Mouse (Mus musculus) brain, embryonic 18.5 days (tissue): Measurements from ENCODE around the gene Nrxn2.

Experiments
- DNase-seq: peaks from one replicate; pipeline ENCODE4 v3.0.0-alpha.2; 2012; ENCODE audit warnings: low read depth, low spot score

Gene Nrxn2

DNA sequence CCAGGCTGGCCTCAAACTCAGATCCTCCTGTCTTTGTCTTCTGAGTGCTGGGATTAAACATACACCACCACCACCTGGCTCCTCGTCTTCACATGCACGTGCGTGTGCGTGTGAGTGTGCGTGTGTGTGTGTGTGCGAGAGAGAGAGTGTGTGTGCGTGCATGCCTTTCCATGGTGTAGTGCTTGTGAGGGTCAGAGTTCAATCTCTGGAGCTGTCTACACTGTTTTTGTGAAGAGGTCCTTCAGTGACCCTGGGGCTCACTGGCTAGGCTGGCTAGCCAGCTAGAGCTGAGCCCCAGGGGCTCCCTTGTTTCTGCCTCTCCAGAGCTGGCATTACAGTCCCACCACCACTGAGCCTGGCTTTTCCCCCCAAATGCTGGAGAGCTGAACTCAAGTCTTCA, 123.0 kb downstream of the Nrxn2 start:
- no peak for DNase-seq

- DNase-seq: no peak
These were observed 124.0 kb downstream of the Nrxn2 start, which contains the start of gene Slc22a12 for GRCm38 (mm10) chr19:6542367-6543034. Slc22a12 (minus strand) TSS chr19:6543032.

DNA sequence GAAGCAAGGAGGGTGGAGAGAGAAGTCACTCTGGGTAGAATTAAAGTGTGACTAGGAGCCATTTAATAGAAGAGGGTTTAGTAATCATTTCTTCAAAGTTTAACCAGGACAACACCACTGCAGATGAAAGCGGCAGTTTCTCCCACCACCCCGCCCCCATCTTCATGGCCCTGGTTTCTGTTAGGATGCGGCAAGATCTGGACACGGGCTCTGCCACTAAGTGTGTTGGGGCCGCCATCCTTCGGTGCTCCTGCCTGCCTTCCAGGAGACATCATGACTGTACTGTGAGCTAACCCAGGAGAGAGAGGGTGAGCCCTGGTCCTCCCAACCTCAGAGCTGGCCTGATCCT, 124.5 kb downstream of the Nrxn2 start:
- DNase-seq: no peak

DNA sequence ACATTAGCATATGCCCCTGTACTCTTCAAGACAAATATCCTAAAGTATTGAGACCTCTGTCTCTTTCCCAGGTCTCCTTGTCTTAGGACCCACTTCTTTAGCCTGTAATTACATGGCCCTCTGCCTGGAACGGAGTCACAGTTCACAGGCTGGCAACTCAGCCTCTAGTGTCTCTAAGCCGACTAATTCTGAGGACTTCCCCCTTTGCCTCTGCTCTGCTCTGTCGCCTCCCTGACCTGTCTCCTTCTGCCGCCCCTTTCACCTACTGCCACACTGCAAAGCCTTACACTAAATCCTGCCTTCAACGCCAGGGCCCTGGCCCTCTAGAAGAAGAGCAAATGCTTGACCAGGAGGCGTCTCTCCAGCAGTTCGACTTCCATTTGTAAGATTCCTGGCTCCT, 125.0 kb downstream of the Nrxn2 start:
- no peak for DNase-seq

- no peak for DNase-seq
These were observed 126.2 kb downstream of the Nrxn2 start for GRCm38 (mm10) chr19:6544712-6545111.

DNA sequence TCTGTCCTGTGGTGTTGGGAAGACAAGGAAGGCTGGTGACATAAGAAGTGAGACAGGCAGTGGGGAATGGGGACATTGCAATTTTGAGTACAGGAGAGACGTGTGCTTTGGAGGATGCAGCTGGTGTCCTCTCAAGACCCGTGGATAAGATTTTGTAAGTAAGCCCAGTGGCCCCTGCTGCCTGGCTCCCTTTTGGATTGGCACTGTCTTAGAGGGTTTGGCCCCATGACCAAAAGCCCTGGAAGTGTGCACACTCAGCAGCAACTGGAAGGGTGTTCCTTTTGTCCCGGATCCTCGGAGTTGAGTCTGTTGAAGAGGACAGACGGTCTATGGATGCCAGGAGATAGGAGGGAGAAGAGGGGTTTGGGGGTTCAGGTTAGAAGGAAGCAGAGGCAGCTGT, 127.0 kb downstream of the Nrxn2 start:
- DNase-seq: no peak

DNA sequence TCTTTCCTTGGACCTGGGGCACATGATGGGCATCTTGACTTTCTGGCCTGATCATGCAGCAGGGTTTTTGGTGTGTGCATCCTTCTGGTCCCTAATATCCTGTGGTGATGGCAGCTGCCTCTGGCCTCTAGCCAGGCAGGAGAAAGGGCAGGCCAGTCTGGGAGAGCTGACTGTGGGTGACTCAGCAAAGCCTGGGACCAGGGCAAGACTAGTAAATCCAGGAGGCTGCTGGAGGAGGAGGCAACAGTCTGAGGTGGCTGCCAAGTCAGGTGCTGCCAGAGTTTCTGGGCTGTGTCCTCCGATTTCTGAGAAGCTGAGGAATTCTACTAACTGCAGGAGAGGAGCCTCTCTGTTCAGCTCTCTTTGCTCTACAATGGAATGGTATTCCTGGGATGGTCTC, 127.6 kb downstream of the Nrxn2 start:
- no peak for DNase-seq

DNA sequence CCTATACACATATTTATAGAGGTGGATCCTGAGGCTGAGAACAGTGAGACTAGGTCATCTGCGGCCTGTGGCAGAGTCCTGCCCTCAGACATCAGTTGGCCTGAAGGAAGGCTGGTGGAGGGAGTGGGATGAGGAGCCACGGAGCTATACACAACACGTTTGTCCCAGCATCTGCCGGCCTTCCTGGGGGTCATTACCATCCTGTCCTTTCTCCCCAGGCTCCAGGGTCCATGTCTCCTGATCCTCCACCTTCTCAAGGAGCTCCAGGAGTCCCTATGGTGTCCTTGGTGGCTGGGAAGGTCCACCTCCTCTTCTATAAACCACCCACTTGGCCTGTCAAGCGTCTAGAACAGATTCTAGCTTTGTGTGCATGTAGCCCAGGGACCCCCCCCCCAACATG, 129.3 kb downstream of the Nrxn2 start:
- DNase-seq: no peak

DNA sequence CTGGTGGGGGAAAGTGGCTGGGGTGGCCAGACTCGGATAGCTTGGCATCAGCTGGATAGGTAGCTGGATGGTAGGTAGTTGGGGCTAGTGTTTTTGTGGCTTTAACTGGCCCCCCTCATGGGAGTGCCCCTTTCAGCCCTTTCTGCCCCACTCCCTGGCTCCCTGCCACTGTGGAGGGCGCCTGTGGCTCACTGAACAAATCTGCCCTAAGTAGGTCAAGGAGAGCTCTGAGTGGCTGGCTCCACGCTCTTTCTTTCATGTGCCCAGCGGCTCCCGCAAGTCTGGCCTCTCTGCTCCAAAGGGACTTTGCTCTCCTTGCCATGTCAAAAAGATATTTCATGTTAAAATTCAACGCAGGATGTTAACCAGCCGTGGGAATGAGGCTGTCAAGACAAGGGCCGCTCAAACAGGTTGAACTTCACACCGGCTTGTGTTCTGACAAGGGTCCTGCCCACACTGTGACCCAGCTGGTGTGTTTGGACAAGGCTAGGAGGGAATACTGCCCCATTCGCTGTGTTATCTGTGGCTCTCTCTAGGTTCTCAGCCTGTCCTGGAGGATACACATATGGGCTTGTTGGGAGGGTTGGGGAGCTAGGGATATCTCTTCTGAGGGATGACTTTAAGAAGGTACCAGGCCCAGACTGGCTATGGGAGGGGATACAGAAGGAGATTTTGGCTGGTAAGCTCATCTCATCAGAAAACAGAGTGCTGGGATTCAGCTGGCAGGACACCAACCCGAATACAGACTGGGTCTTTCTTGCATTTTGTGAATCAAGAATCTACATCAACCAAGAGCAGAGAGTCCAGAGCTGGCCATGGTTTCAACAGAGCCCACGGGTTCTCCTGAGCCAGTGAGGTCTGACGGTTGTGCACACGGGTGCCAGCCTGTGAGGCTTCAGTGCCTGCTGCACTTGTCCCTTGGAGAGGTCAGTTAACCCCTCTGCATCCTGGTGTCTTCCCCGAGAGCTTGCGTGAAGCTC, 130.2 kb downstream of the Nrxn2 start:
- no peak for DNase-seq

- no peak for DNase-seq
These were observed 131.0 kb downstream of the Nrxn2 start for GRCm38 (mm10) chr19:6549566-6549965.

DNA sequence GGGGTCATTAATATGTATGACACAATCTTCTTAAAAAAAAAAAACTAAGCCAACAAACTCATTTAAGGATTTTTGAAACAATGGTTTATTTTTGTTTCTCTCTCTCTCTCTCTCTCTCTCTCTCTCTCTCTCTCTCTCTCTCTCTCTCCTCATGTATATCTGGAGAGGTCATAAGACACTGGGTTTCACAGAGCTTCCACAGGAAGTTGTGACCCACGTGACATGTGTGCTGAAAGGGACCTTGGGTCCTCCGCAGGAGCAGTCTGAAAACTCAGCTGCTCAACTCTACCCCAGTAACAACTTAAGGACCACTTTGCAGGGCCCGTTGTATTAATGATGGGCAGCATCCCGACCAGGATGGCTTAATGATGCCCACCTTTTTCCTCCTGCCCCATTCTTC, 132.7 kb downstream of the Nrxn2 start:
- no peak for DNase-seq

GRCm38 (mm10) chr19:6552302-6553028, 133.9 kb downstream of the Nrxn2 start:
- no peak for DNase-seq

- DNase-seq: no peak
These were observed 134.6 kb downstream of the Nrxn2 start for GRCm38 (mm10) chr19:6553174-6553573.

- DNase-seq: no peak
These were observed 135.5 kb downstream of the Nrxn2 start for GRCm38 (mm10) chr19:6553819-6554582.

DNA sequence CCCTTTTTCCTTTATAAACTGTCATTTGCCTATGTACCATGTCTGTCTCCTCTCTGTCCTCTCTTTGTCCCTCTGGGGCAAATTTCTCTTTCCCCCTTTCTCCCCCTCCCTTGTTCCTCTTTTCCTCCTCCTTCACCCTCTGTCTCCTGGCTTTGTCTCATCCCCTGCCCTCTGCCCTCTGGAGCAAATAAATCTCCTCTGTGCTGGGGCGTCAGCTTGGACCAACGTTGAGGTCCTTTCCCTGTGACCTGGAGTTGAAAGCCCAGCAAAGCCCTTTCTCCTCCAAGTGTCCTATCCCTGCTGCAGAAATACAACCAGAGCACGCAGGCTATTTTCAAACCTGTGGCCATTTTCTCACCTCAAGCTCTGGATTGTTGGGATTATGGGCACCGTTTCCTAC, 141.0 kb downstream of the Nrxn2 start:
- no peak for DNase-seq

- DNase-seq: no peak
These were observed 141.8 kb downstream of the Nrxn2 start for GRCm38 (mm10) chr19:6560246-6560815.

DNA sequence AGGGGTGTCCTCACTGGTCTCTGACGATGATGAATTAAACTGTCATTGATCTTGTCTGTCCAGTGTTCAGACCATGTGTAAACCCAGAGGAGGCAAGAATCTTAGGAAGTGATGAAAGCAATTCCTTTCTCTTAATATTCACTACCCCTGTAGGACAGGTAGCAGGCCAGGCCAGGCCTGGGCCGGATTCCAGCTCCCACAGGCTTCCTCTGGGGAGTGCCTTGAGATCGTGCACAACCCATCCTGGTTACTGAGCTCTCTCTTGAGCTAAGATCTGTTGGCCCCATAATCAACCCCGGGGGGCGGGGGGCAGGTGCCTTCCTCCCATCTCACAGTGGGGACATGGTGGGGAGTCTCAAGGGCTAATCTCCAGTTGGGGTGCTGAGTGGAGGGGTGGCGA, 146.6 kb downstream of the Nrxn2 start:
- DNase-seq: no peak

DNA sequence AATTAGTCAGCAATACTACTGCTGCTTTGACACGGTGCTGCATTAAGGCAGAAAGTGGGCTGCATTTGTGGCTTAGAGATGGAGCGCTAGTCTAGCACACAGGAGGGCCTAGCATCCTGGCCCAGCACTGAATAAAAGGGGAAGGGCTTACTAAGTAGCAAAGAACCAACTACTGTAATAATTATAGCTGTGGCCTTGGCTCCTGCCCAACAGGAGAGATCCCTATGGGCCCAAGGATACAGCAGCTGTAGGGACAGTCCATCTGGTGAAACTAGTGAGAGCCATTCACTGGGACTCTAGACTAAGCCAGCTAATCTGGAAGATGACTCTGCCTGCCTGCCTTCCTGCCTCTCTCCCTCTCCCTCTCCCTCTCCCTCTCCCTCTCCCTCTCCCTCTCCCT, 147.9 kb downstream of the Nrxn2 start:
- DNase-seq: no peak

GRCm38 (mm10) chr19:6569021-6569420, 150.5 kb downstream of the Nrxn2 start:
- no peak for DNase-seq

- no peak for DNase-seq
These were observed 151.0 kb downstream of the Nrxn2 start for GRCm38 (mm10) chr19:6569561-6569960.

- no peak for DNase-seq
These were observed 152.9 kb downstream of the Nrxn2 start for GRCm38 (mm10) chr19:6571476-6571875.
